Mouse (Mus musculus): ENCODE results near the gene Prox1. TPM values are rescaled to one million over a fixed set of nuclear protein-coding genes. Genes with fewer than 3 reads are reported as not detected.

Gene Prox1
- polyA plus RNA-seq, 1 experiment from 2014 or later, result 3.7 TPM

Other genes with a start within 250 kb of the Prox1 start
- gene Smyd2, start 248.4 kb downstream of the Prox1 start, polyA plus RNA-seq (2014; fragmentation: Nextera tagmentation; extraction: Ambion mirVana), result 124 and 127 TPM in 2 replicates